Mouse (Mus musculus) spleen, adult 2 months (tissue): ENCODE measurements at regions not wholly inside any gene's neighbourhood (a gene's known extent, or its start where the extent isn't known, plus 50 kb on each side); places are given as distances from the start of the nearest gene placed in this dataset.

ENCODE experiments used
- CTCF ChIP-seq: fragments of 200-500 bp; IDR thresholded peaks from 2 replicates; pipeline ENCODE4 v1.5.1; 2011; ENCODE audit warnings: mild to moderate bottlenecking, inconsistent platforms; ENCODE audit not compliant: insufficient read depth, insufficient read length, insufficient replicate concordance; ENCODE audit errors: extremely low read depth
- POLR2A ChIP-seq: fragments of 200-500 bp; IDR thresholded peaks from 2 replicates; pipeline ENCODE4 v1.6.1; 2011; ENCODE audit warnings: low read depth, low read length, inconsistent platforms

GRCm38 (mm10) chr11:112859309-112859708 lies 77.3 kb downstream of the Sox9 start:
- no peak for TF ChIP-seq CTCF
- no peak for TF ChIP-seq POLR2A
